Mouse (Mus musculus) lung, adult 18-20 months (tissue): ENCODE data around the gene Igf2bp1.
"Not testable (repeated sequence)": the region's sequence is repeated elsewhere in the genome, so short reads cannot be mapped to it uniquely, and the experiment has no call there.

Experiments used
- DNase-seq, 2 experiments: peaks; one replicate each; pipeline ENCODE4 v3.0.0; 2022; ENCODE audit warnings: mixed read lengths in 2 of 2

Gene Igf2bp1

DNA sequence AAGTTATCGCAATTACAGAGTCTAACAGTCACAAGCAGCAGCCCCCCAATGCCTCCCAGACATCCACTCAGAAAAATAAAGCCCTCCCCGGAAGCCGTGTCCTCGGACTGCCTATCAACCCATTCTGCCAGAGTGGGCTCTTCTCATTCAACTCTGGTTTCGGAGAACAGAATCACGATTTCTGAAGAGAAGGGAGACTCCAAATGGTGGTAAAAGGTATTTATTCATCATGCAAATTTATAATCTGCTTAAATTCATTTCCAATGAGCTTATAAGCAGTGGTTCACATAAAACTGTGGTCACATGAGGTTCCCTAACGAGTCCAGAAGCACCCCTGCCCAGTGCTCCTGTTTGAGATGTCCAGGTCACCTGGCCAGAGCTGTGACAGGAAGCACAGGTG, 48.3 kb downstream of the Igf2bp1 start:
- DNase-seq = no peak

DNA sequence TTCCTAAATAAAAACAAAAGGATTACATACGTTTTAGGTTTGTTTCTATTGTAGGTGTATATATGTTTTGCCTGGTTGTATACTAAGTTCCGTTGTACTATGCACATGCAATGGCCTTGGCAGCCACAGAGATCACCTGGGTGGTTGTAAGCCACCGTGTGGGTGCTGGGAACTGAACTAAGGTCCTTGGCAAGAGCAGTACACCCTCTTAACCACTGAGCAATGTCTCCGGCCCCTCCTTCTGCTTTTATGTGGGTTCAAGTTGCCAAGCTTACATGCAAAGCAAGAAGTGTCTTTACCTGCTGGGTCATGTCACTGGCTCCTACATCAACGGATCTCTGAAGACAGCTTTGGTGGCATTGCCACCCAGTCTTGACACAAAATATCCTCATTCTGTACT, 52.4 kb downstream of the Igf2bp1 start:
- DNase-seq = no peak

DNA sequence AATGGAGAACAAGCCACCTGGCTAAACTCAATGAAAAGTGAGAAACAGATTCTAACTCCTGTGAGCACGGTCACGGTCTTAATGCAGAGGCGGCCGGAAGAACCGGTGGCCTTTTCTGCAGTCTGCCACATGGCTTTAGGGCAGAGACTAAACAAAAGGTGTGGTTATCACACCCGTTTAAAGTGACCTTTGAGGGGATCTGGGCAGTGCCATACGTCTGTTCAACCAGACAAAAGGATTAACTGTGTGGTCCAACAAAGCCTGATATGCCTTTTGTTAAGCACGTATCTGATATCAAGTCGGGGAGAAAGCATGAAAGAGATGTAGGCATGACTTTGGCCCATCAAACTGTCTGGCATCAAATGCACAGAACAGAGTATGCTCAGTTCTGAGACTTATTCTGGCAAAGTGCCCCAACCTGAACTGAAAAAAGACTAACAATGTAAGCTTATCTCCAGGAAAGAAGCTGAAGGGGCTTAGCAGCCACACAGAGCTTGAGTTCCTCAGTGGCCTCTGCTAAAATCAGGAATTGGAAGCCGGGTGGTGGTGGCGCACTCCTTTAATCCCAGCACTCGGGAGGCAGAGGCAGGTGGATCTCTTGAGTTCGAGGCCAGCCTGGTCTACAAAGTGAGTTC, 59.8 kb downstream of the Igf2bp1 start:
- no peak for DNase-seq

DNA sequence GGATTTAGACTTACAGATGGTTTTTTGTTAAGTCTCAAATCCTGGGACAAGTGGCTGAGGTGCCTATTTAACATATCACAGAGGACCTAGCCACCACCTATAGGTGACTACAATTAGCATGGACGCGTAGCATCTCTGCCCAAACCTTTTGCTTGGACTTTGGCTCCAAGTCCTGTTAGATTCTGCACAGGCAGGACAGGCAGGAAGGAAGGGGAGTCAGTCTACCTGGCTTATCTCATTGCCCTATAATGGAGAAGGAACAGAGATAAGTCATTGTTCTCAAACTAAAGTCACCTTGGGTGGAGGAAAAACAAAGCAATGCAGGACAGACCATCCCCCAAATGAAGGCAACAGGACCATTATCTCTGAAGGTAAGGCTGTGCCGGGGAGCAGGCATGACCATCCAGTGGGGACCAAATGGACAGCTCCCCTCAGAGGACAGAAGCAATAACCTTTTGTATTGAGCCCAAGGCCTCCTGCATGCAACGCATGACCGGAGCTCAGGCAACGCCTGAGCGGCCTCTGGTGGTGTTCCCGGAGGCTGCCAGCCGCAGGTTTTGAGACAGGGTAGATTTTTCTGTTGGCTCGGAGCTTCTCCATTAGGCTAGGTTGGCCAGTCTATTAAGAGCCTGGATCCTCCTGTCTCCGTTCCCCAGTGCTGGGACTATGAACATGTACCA, 65.8 kb downstream of the Igf2bp1 start:
- DNase-seq = no peak

DNA sequence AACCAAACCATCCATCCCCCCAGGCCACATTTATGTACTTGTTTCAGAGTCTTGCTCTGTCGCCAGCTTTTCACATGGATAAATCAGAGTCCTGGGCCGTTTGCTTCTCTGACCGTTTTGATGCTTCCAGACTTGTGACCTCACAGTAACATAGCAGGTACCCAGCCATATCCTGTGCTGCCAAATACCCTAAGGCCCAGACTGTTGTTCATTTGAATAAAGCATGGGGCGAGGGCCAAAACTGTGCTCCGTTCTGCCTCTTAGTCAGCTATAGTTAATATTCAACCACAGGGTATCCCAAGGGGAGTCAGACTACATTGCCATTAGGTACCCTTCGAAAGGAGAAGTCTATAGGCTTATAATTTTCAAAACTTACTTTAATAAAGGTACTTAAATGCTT, 69.3 kb downstream of the Igf2bp1 start:
- no peak for DNase-seq

DNA sequence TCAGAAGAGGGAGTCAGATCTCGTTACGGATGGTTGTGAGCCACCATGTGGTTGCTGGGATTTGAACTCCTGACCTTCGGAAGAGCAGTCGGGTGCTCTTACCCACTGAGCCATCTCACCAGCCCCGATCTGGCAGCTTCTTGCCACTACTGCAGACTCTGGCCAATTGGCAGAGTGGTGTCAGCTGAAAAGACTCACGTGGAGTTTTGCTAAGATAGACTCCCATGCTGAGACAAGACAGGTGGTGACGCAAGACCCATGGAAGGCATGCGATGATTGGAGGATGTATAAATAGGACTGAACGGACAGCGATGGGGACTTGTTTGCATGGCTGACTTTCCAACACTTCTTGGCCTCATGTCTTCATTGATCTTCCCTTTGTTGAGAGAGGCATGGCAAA, 73.6 kb downstream of the Igf2bp1 start:
- DNase-seq = not testable (repeated sequence)

DNA sequence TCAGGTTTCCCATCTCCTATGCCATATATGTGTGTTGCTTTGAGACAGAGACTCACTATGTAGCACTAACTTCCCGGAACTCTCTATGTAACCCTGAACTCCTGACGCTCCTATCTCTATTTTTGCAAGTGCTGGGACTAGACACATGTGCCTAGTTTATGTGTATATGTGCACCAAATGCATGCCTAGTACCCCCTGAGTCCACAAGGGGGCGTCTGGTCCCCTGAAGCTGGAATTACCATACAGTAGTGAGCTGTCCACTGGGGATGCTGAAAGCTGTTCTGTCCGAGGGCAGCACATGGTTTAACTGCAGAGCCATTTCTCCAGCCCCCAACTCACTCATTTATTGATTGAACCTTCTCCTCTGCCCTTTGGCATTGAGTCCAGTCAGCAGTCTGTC, 79.3 kb downstream of the Igf2bp1 start:
- no peak for DNase-seq

DNA sequence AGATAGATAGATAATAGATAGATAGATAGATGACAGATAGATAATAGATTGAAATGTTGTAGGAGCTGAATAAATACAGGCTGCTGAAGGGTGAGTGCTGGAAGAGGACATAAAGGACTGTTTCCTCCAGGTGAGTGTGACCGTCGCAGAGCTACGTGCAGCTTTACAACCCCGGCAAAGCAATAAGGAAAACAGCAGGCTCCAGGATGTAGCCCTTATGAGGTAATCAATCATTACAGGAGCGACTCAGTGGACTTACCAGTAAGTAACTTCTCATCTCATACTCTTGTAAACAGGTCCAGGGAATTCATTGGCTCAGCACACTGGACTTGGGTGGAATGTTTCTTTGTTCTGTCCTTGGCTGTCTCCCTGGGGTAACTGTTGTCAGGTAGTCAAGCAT, 79.8 kb downstream of the Igf2bp1 start:
- DNase-seq = no peak

DNA sequence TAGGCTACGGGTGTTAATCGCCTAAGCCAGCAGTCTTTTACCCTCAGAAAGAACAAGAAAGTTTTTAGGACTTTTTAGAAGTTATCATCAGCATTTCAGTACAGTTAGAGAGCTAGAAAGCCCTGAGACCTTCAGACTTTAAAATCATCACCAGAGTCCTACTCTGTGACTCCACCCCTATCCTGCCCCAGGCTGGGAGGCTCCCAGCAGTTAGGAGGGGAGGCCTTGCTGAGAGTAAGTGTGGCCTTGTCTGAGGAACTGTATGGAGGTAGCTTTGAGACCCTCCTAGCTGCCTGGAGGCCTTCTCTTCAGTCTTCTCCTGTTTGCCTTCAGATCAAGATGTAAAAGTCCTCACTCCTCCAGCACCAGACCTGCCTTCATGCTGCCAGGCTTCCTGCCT, 81.5 kb downstream of the Igf2bp1 start:
- no peak for DNase-seq

DNA sequence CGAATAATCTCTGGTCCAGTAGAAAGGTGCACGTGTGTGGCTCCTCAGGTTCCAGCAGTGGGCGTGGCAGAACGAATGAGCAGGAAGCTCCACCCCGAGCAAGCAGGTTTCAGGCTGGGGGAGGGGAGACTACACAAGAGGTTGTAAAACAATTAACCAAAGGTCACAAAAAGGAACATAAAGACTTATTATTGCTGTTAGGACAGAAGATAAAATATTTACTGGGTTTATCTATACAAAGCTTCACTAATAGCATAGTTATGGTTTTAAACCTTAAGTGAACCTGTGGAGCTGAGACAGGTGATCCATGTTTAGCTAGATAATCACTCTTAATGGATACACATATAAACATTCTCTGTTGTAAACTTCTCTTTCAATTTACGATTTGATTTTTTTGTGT, 82.3 kb downstream of the Igf2bp1 start:
- not testable (repeated sequence) for DNase-seq

DNA sequence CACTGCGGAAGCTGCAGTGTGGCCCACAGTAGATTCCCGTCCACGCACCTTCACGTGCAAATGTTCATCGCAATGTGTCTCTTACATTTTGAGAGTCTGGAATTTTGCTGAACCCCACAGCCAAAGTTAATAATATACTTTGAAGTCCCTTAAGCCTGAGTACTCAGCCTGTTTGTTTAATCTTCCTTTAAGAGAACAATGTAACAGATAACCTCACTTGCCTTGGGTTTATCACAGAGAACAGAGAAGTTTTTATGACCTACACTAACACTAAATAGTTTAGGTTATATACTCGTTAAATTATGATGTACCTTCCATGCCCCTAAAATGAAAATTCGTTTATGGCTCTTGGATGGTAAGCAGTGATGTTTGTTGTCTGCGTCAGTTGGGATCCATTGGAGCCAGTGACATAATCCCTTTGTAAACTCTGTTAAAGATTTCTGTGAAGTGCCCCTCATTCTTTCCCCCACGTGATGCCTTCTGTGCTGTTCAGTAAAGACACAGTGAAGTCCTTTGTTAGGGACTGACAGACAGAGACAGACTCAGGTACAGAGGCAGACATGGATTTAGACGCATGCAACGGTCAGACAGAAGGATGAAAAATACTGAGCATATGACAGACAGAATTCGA, 83.6 kb downstream of the Igf2bp1 start:
- DNase-seq = no peak

DNA sequence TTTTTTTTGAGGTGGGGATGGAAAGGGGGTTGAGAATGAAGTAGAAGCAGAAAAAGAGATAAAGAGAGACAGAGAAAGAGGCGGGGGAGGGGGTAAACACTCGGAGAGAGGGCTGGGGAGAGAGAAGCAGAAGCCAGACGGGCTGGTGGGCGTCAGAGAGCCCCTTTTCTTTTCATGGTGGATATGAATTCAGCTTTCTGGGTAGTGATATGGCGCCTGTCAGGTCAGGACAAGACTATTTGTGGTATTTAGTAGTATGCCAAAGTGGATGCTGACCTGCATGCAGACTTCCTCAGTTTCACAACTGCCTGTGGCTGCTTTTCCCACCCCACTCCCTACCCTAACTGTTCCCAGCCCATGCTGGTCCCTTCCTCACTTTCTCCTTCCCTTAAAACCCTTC, 89.3 kb downstream of the Igf2bp1 start:
- DNase-seq = no peak

DNA sequence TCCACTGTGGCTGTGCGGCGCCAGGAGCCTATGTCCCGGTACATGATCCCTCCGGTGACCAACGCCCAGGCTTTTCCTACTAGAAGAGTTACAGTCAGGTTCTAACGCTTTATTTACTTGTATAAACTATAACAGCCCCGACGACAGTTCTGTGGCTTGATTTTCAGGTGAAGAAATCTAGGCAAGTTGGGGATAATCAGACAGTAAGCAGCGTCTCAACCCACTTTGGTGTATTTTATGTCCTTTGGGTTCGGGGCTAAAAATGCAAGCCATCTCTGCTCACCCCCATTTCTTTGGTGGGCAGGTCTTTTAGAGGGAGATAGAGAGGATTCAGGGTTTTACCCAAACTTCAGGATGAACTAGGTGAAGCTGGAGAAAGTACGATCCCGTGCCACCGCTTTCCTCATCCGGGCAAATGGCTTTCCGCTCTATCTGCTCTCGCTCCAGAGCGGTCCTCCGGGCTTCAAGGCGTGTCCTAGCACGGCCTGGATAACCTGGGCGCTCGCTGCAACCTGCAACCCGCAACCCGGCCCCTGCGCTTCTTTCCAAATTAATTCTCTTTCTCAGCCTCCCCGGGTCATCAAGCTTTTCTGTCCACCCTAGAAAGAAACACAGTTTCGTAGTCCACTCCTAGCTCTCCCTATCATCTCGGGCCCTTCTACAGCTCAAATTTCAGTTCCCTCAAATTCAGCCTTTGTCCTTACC, 90.6 kb downstream of the Igf2bp1 start:
- DNase-seq = no peak

DNA sequence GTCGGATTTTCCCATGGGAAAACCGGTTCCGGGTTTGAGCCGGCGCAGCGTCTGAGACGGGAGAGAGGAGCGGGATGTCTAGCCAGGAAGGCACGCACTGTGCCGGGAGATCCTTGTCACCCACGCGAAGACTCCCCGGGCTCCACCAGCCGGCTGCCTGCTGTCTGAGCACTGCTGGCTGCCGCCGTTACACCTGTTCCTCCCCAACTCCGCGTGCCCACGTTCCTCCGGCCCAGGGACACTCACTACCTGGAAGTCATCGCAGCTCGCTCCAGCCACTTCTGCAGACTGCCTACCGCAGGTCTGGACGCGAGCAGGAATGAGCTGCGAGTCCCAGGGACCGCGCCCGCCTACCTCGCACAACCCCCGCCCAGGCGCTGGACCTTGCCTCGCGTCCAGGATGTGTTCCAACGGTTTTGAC, 91.2 kb downstream of the Igf2bp1 start, which contains the start of gene B4galnt2:
B4galnt2 (minus strand) TSS at position 321 of the 421 bp plus-strand sequence.
- DNase-seq = no peak

DNA sequence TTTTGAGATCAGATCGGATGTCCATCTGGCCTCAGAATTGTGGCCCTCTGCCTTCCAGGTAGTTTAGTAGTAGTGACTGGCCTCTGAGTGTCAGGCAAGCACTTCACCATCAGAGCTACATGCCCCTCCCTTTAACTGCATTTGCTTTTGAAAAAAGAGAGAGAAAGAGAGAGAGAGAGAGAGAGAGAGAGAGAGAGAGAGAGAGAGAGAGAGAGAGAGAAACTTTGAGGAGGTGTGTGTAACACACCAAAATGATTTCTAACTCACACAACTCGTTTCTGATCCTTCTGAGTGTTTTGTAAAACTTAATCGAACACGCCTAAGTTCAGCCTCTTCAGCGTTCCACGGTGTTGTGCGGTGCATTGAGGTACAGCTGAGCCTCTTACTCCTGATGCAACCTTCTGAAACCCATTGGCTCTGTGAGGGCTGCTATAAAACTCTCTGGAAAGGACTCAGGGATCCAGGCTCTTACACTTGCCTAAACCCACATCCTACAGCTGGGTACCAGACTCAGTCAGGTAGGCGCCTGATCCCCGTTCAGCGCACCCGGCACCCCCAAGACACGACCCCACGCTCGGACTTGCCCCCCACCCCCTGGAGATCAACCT, 91.7 kb downstream of the Igf2bp1 start:
- DNase-seq = no peak

DNA sequence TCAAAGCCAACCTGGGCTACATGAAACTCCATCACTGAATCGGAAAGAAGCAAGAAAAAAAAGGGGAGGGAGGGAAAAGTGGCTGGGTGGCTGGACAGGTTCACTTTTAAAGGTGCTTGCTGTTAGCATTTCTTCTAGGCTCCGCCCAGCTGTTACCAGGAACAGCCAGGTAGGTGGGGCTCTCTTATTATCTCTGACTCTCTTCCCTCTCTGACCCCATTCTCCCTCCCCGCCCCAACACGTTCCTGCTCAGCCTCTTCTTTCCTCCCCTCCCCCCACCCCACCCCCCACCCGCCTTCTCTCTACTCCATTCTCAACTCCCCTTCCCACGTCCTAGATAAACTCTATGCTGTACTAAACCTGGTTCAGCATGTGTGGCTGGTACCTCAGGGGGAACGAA, 94.2 kb downstream of the Igf2bp1 start:
- no peak for DNase-seq

DNA sequence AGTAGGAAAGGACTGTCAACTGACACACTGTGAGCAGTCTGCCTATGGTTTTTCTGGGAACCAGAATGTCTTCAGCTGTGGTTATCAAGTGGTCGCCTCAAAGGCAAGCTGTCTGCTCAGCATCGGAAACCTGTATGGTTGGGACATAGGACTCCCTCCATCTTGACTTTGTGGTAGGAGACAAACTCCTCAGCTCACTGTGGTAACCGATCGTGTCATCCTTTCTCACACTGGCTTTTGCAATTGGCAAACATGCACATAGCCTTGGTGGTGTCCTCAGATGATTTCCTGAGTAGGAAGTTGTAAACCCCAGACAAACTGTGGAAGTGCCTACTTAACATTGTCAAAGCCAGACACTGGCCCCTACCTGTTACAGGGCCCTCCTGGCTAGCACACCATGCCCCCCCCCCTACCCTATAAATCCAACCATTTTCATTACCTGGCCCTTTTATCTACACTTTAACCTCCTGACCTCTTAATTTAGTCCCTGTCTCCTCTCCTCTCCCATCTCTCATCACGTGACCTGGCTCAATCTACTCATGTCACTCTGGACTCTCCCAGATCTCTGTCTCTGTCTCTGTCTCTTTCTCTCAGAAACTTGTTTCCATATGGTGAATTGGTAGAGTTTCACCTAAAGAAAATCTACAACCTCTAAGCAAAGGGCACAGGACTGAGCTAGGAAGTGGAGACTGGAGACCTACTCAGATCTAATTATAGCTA, 97.8 kb downstream of the Igf2bp1 start:
- DNase-seq = no peak
